Mouse (Mus musculus): ENCODE data around the gene Plcxd1. TPM values are rescaled to one million over a fixed set of nuclear protein-coding genes. Genes with fewer than 3 reads are reported as not detected.

Gene Plcxd1
- polyA plus RNA-seq, 1 experiment: 0.02 TPM

- no peak for TF ChIP-seq GATA1 (IDR thresholded peaks at IDR 0.05; ENCODE audit: low read length)
These were observed 4.3 kb downstream of the Plcxd1 start for GRCm38 (mm10) chr5:110103901-110104615.

- no peak for TF ChIP-seq GATA1 (IDR thresholded peaks at IDR 0.05; ENCODE audit: low read length)
These were observed 5.0 kb downstream of the Plcxd1 start for GRCm38 (mm10) chr5:110104616-110105380.

GRCm38 (mm10) chr5:110106140-110106871, 6.5 kb downstream of the Plcxd1 start:
- no peak for TF ChIP-seq GATA1 (IDR thresholded peaks at IDR 0.05; ENCODE audit: low read length)

GRCm38 (mm10) chr5:110106901-110107564, 7.3 kb downstream of the Plcxd1 start:
- no peak for TF ChIP-seq GATA1 (IDR thresholded peaks at IDR 0.05; ENCODE audit: low read length)

GRCm38 (mm10) chr5:110107581-110108304, 8.0 kb downstream of the Plcxd1 start, which contains the start of gene Gtpbp6:
TSS of gene Gtpbp6 (minus strand) at chr5:110108197.
- TF ChIP-seq GATA1 (IDR thresholded peaks at IDR 0.05; ENCODE audit: low read length): no peak

- no peak for TF ChIP-seq GATA1 (IDR thresholded peaks at IDR 0.05; ENCODE audit: low read length)
These were observed 8.5 kb downstream of the Plcxd1 start for GRCm38 (mm10) chr5:110108305-110108628.

- TF ChIP-seq GATA1 (IDR thresholded peaks at IDR 0.05; ENCODE audit: low read length): no peak
These were observed 10.2 kb downstream of the Plcxd1 start, which contains the start of gene Zfp605 for GRCm38 (mm10) chr5:110109991-110110441. TSS of gene Zfp605 (plus strand) at chr5:110110092.

- TF ChIP-seq GATA1 (IDR thresholded peaks at IDR 0.05; ENCODE audit: low read length): no peak
These were observed 35.7 kb downstream of the Plcxd1 start, which contains the start of gene Chfr for GRCm38 (mm10) chr5:110135293-110136086. TSS of gene Chfr (plus strand) at chr5:110135842.

GRCm38 (mm10) chr5:110136087-110136464, 36.3 kb downstream of the Plcxd1 start:
- no peak for TF ChIP-seq GATA1 (IDR thresholded peaks at IDR 0.05; ENCODE audit: low read length)

GRCm38 (mm10) chr5:110137816-110138215, 38.0 kb downstream of the Plcxd1 start:
- no peak for TF ChIP-seq GATA1 (IDR thresholded peaks at IDR 0.05; ENCODE audit: low read length)

GRCm38 (mm10) chr5:110139325-110139724, 39.6 kb downstream of the Plcxd1 start:
- TF ChIP-seq GATA1 (IDR thresholded peaks at IDR 0.05; ENCODE audit: low read length): no peak

GRCm38 (mm10) chr5:110140424-110140823, 40.7 kb downstream of the Plcxd1 start:
- no peak for TF ChIP-seq GATA1 (IDR thresholded peaks at IDR 0.05; ENCODE audit: low read length)

- TF ChIP-seq GATA1 (IDR thresholded peaks at IDR 0.05; ENCODE audit: low read length): no peak
These were observed 42.5 kb downstream of the Plcxd1 start for GRCm38 (mm10) chr5:110142309-110142708.

GRCm38 (mm10) chr5:110143007-110143406, 43.2 kb downstream of the Plcxd1 start:
- no peak for TF ChIP-seq GATA1 (IDR thresholded peaks at IDR 0.05; ENCODE audit: low read length)

Other genes starting within 250 kb of the Plcxd1 start
- gene Gm15446, start 176.6 kb upstream of the Plcxd1 start, polyA plus RNA-seq (2012): 0.13 and 0.26 TPM in 2 replicates
- gene Zfp932, start 103.4 kb upstream of the Plcxd1 start, polyA plus RNA-seq (2012): 0.49 and 0.69 TPM in 2 replicates
- gene Gm17655, start 27.5 kb upstream of the Plcxd1 start, polyA plus RNA-seq (2012): 0.03 TPM in 1 of 2 replicates, not detected in the other
- gene Gm35315, start 5.5 kb upstream of the Plcxd1 start, polyA plus RNA-seq (2012): 0.04 and 0.13 TPM in 2 replicates
- 37.3 and 43.7 TPM in 2 replicates for gene Gtpbp6, start 8.2 kb downstream of the Plcxd1 start, polyA plus RNA-seq (2012)
- gene Zfp605, start 10.1 kb downstream of the Plcxd1 start, polyA plus RNA-seq (2012): 0.56 and 0.67 TPM in 2 replicates
- 43.4 and 44.0 TPM in 2 replicates for gene Chfr, start 35.9 kb downstream of the Plcxd1 start, polyA plus RNA-seq (2012)
- 3.1 and 3.8 TPM in 2 replicates for gene Golga3, start 76.7 kb downstream of the Plcxd1 start, polyA plus RNA-seq (2012)
- 8.1 and 14.8 TPM in 2 replicates for gene Ankle2, start 131.0 kb downstream of the Plcxd1 start, polyA plus RNA-seq (2012)
- 26.3 and 27.2 TPM in 2 replicates for gene Pgam5, start 169.9 kb downstream of the Plcxd1 start, polyA plus RNA-seq (2012)
- gene Pxmp2, start 186.2 kb downstream of the Plcxd1 start, polyA plus RNA-seq (2012): 41.5 and 51.4 TPM in 2 replicates
- gene Pole, start 186.3 kb downstream of the Plcxd1 start, polyA plus RNA-seq (2012): 23.3 and 35.0 TPM in 2 replicates
- not detected in 2 replicates for gene P2rx2, start 243.2 kb downstream of the Plcxd1 start, polyA plus RNA-seq (2012)
- not detected in 2 replicates for gene Lrcol1, start 244.8 kb downstream of the Plcxd1 start, polyA plus RNA-seq (2012)

Measured in G1E-ER4 (cell line).